Mouse (Mus musculus): Measurements from ENCODE around the gene Dscaml1.

DNA sequence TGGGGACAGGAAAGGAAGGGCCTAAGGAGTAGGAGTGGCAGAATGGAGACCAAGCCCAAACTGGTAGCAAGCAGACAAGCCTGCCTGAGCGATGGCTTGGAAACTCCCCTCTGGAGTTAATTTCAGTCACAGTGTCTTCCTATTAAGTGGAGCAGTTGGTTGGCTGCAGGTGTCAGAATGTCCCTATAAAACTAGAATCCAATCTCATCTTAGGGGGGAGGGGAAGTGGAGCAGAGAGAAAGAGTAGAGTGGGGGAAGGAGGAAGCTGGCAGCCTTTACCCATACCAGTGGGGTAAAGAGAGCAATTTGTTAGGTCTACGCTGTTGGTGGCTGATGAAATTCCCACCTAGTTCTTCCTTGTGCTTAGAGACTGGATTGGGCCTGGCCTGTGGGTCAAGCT is 164.6 kb downstream of the Dscaml1 start:
- TF ChIP-seq CTCF (IDR thresholded peaks at IDR 0.05 in 2 of 3, conservative IDR thresholded peaks at IDR 0.05 in 1 of 3; ENCODE audit: control insufficient read depth in 1 of 3, insufficient read depth in 1 of 3, low read depth in 2 of 3, low read length in 3 of 3, poor library complexity in 1 of 3, severe bottlenecking in 1 of 3), result no peak
- no peak for TF ChIP-seq EP300 (IDR thresholded peaks at IDR 0.05; ENCODE audit: low read depth in 1 of 2, low read length in 2 of 2)
- no peak for TF ChIP-seq USF2 (IDR thresholded peaks at IDR 0.05; ENCODE audit: borderline replicate concordance in 1 of 2, insufficient read depth in 1 of 2, low read depth in 1 of 2, low read length in 2 of 2)
- no peak for TF ChIP-seq ZC3H11A (IDR thresholded peaks at IDR 0.05; ENCODE audit: low read depth, low read length)
- no peak for TF ChIP-seq SMC3 (IDR thresholded peaks at IDR 0.05; ENCODE audit: low read depth, low read length)
- TF ChIP-seq POLR2A (IDR thresholded peaks at IDR 0.05; ENCODE audit: control insufficient read depth in 1 of 2, insufficient read depth in 1 of 2, low read depth in 1 of 2, low read length in 2 of 2, poor library complexity in 1 of 2), result no peak
